Mouse (Mus musculus) cerebellum, adult 2 months (tissue): ENCODE measurements at regions not wholly inside any gene's neighbourhood (a gene's known extent, or its start where the extent isn't known, plus 50 kb on each side); places are given as distances from the start of the nearest gene placed in this dataset.
"Not testable (repeated sequence)": the region's sequence is repeated elsewhere in the genome, so short reads cannot be mapped to it uniquely, and the experiment has no call there.

Experiments
- DNase-seq, 2 experiments: peaks; one replicate each; pipeline ENCODE4 v3.0.0; 2021
- H3K27ac ChIP-seq: fragments of 200-500 bp; 2 replicates; pipeline ENCODE4 v1.5.1; 2012; ENCODE audit warnings: low read length, control low read depth, inconsistent platforms; ENCODE audit not compliant: insufficient read depth
- H3K27me3 ChIP-seq: fragments of 200-500 bp; 2 replicates; pipeline ENCODE4 v1.6.1; 2012; ENCODE audit warnings: inconsistent platforms, mild to moderate bottlenecking, low read length, moderate library complexity; ENCODE audit not compliant: control insufficient read depth, insufficient read depth
- H3K4me1 ChIP-seq: fragments of 200-500 bp; 2 replicates; pipeline ENCODE4 v1.6.1; 2011; ENCODE audit warnings: low read length; ENCODE audit not compliant: control insufficient read depth, insufficient read depth
- H3K4me3 ChIP-seq: fragments of 200-500 bp; replicated peaks from 2 replicates; pipeline ENCODE3; 2011; ENCODE audit warnings: mild to moderate bottlenecking, low read depth, low read length, control low read depth; ENCODE audit not compliant: insufficient read depth
- CTCF ChIP-seq: fragments of 200-500 bp; IDR thresholded peaks from 2 replicates; pipeline ENCODE4 v1.5.1; 2011; ENCODE audit warnings: low read depth, mild to moderate bottlenecking, control low read depth, low read length, moderate library complexity, borderline replicate concordance; ENCODE audit not compliant: insufficient read depth
- POLR2A ChIP-seq: fragments of 200-500 bp; IDR thresholded peaks from 2 replicates; pipeline ENCODE4 v1.6.1; 2011; ENCODE audit warnings: low read length, control low read depth, borderline replicate concordance; ENCODE audit not compliant: insufficient read depth
- WGBS: fragments of 180-500 bp; shearing (Covaris S2); methylation state at CpG from one replicate; pipeline ENCODE4 v1.1.7; 2018; 5-methylcytosine and 5-hydroxymethylcytosine counted together

- DNase-seq: not testable (repeated sequence)
- 69% methylated on average over 6 of the region's 6 CpGs for WGBS
Measured at GRCm38 (mm10) chr12:67620137-67620910, 398.0 kb upstream of the Mdga2 start.

GRCm38 (mm10) chr12:67618252-67618651 lies 395.9 kb upstream of the Mdga2 start:
- TF ChIP-seq POLR2A (no peak), CTCF (no peak)
- Histone ChIP-seq H3K27me3 (no peaks in the 10 kb centered on the region), H3K4me1 (no peaks in the 10 kb centered on the region), H3K27ac (no peak overlapping the region), H3K4me3 (no peak overlapping the region)
- peak in 1 of 2 experiments; percentile 9 for DNase-seq
- 11% methylated on average over 6 of the region's 6 CpGs for WGBS

More at GRCm38 (mm10) chr12:67620137-67620910, 398.0 kb upstream of the Mdga2 start:
- not testable (repeated sequence) for H3K4me1 ChIP-seq, H3K27me3 ChIP-seq, H3K27ac ChIP-seq, H3K4me3 ChIP-seq

- no peak for DNase-seq
- 46% methylated on average over 3 of the region's 3 CpGs for WGBS
Measured at GRCm38 (mm10) chr12:67598927-67599326, 376.6 kb upstream of the Mdga2 start.

More at GRCm38 (mm10) chr12:67598927-67599326, 376.6 kb upstream of the Mdga2 start:
- Histone ChIP-seq H3K27ac (no peak overlapping the region), H3K4me3 (no peak overlapping the region), H3K4me1 (no peaks in the 10 kb centered on the region), H3K27me3 (no peaks in the 10 kb centered on the region)
- no peak for TF ChIP-seq CTCF
- TF ChIP-seq POLR2A: no peak
